In the genomic region with DNA sequence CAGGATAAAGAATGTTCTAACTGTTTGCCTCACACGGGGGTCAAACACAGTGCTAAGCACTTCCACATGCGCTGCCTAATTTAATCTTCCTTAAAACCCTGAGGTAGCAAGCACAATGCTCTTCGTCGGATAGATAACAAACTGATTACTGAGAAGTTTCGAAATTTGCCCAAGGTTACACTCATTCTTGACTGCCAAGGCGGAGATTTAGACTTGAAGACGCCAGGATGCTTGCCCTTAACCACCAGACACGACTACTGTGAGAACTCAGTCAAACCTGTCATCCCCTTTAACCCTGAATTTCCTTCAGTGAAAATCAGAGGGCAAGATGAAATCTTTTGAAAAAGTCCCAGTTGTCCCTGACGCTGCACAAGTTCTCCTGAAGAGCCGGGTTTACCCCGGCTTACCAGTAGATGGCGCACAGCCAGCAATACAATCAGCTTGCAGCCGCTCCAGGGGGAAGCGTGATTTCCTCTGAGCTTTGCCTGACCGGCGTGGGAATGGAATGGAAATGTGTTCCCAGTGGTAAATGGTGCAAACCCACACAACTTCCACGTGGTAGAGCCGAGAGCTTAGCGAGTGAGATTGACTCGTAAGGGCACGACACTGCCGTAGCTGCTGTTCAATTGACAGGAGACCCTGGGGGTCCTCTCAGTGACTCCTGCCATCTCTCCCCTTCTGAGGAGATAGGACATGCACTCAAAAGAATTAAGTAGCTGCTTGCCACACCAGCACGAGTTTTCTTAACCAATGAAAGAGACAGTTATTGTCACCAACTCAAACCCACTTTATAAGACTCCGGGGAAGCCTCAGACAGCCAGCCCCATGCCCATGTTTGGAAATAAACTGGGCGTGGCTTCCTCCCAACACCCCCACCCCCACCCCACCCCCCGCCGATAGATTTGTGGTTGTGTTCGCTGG, we compare ENCODE assay signal across 8 mouse cellular contexts. TPM values are rescaled to one million over a fixed set of nuclear protein-coding genes. Genes with fewer than 3 reads are reported as not detected.
DNase-seq lines count a peak whose midpoint lies in the region; ATAC-seq and TF ChIP-seq lines count a peak whose summit lies in the region.

No protein-coding gene starts in this region.

- dilution Hi-C loops in CH12.LX (cut with MboI; ENCODE audit: extremely low pct_ligation_motif_present, extremely low pct_unique_long_range_greater_than_20kb, low sequenced_read_pairs) = no loop called here

- DNase-seq in CH12.LX (ENCODE audit: extremely low read depth) = peak; percentile 74
- peak; percentile 66 for DNase-seq in c-Kit-positive CD71-negative TER-119-negative erythroid progenitor cells, embryonic 14.5 days (ENCODE audit: low read depth)
- DNase-seq in forebrain, embryonic 11.5 days (ENCODE audit: low spot score) = peak; percentile 92
- DNase-seq in kidney, postnatal 25 days = peak; percentile 89 to 92
- DNase-seq in liver, embryonic 13.5 days = peak; percentile 59
- DNase-seq in neural tube, embryonic 11.5 days (ENCODE audit: low spot score) = peak; percentile 87

- WGBS in forebrain, embryonic 11.5 days = 14% methylated on average over 28 of the region's 28 CpGs
- WGBS in heart, embryonic 16.5 days = 8% methylated on average over 28 of the region's 28 CpGs
- WGBS in liver, embryonic 13.5 days (ENCODE audit: insufficient replicate concordance) = 7% methylated on average over 28 of the region's 28 CpGs
- 13% methylated on average over 28 of the region's 28 CpGs for WGBS in neural tube, embryonic 11.5 days
- WGBS in stomach, embryonic 16.5 days = 9% methylated on average over 28 of the region's 28 CpGs

- no peak for TF ChIP-seq EP300 in CH12.LX (IDR thresholded peaks at IDR 0.05; ENCODE audit: low read length)

- no peaks in the 10 kb centered on the region for H3K9me3 ChIP-seq in CH12.LX (replicated peaks; ENCODE audit: low read length)
- no peaks in the 10 kb centered on the region for H3K9me3 ChIP-seq in forebrain, embryonic 11.5 days (ENCODE audit: control insufficient read depth, low read length)
- H3K9me3 ChIP-seq in heart, embryonic 16.5 days (replicated peaks; ENCODE audit: control insufficient read depth, low read length) = no peaks in the 10 kb centered on the region
- H3K9me3 ChIP-seq in liver, embryonic 13.5 days (replicated peaks) = no peaks in the 10 kb centered on the region
- no peaks in the 10 kb centered on the region for H3K9me3 ChIP-seq in neural tube, embryonic 11.5 days (ENCODE audit: control insufficient read depth, low read length)
- no peaks in the 10 kb centered on the region for H3K9me3 ChIP-seq in stomach, embryonic 16.5 days (replicated peaks; ENCODE audit: control insufficient read depth, low read length)

- in situ Hi-C loops in CH12.LX (cut with MboI; ENCODE audit: low pct_ligation_motif_present, low pct_unique_long_range_greater_than_20kb, low sequenced_read_pairs) = loop anchor here (25.0 kb wide), 2 partner anchors 317 to 542 kb away; partner anchors contain the start of gene Tmem154

- H3K4me1 ChIP-seq in CH12.LX (ENCODE audit: control insufficient read depth in 1 of 2, insufficient read depth in 2 of 2) = peaks cover 4 to 24% of the 10 kb centered on the region in 2 experiments
- H3K4me1 ChIP-seq in forebrain, embryonic 11.5 days (replicated peaks; ENCODE audit: control insufficient read depth, insufficient read depth, low read length) = no peaks in the 10 kb centered on the region; the same call in 1 of the 2 replicates
- H3K4me1 ChIP-seq in heart, embryonic 16.5 days (ENCODE audit: control insufficient read depth, insufficient read depth, low read length) = peaks cover 6% of the 10 kb centered on the region; the same call in 1 of the 2 replicates
- peaks cover 34% of the 10 kb centered on the region for H3K4me1 ChIP-seq in liver, embryonic 13.5 days (replicated peaks)
- H3K4me1 ChIP-seq in neural tube, embryonic 11.5 days (ENCODE audit: control insufficient read depth, insufficient read depth, low read length) = peaks cover 3% of the 10 kb centered on the region; the same call in 1 of the 2 replicates
- H3K4me1 ChIP-seq in stomach, embryonic 16.5 days (ENCODE audit: control insufficient read depth, insufficient read depth, low read length) = peaks cover 12% of the 10 kb centered on the region

- H3K27ac ChIP-seq in CH12.LX (ENCODE audit: insufficient read depth, low read depth) = no peak overlapping the region
- H3K27ac ChIP-seq in forebrain, embryonic 11.5 days (ENCODE audit: low read depth, low read length) = no peak overlapping the region
- peak overlapping the region; percentile 53 for H3K27ac ChIP-seq in heart, embryonic 16.5 days (ENCODE audit: low read length)
- no peak overlapping the region for H3K27ac ChIP-seq in liver, embryonic 13.5 days
- 0 out of 2 replicates have a peak overlapping the region, but pooled peaks have one; percentile 29 for H3K27ac ChIP-seq in neural tube, embryonic 11.5 days (ENCODE audit: low read depth, low read length)
- H3K27ac ChIP-seq in stomach, embryonic 16.5 days (ENCODE audit: low read length) = peak overlapping the region; percentile 66; the same call in 1 of the 2 replicates

- H3K4me3 ChIP-seq in CH12.LX (replicated peaks in 1 of 3; ENCODE audit: low read depth in 2 of 3, low read length in 2 of 3, poor library complexity in 1 of 3) = peak overlapping the region; percentile 30 to 69 (median 42)
- H3K4me3 ChIP-seq in forebrain, embryonic 11.5 days (ENCODE audit: low read depth, low read length) = peak overlapping the region; percentile 30
- peak overlapping the region; percentile 55 for H3K4me3 ChIP-seq in heart, embryonic 16.5 days (ENCODE audit: low read length)
- H3K4me3 ChIP-seq in liver, embryonic 13.5 days (replicated peaks) = peak overlapping the region; percentile 42
- peak overlapping the region; percentile 24 for H3K4me3 ChIP-seq in neural tube, embryonic 11.5 days (ENCODE audit: low read depth, low read length)
- H3K4me3 ChIP-seq in stomach, embryonic 16.5 days (replicated peaks; ENCODE audit: low read length) = peak overlapping the region; percentile 42

- peak; percentile 86 to 93 for TF ChIP-seq CTCF in CH12.LX (conservative IDR thresholded peaks at IDR 0.05 in 1 of 2, IDR thresholded peaks at IDR 0.05 in 1 of 2; ENCODE audit: low read depth in 2 of 2, low read length in 2 of 2)

- peak overlapping the region; percentile 93 for H3K4me2 ChIP-seq in CH12.LX (ENCODE audit: insufficient read depth, low read depth, poor library complexity, severe bottlenecking)
- peak overlapping the region; percentile 60 for H3K4me2 ChIP-seq in forebrain, embryonic 11.5 days (ENCODE audit: low read depth, low read length, severe bottlenecking)
- peak overlapping the region; percentile 96 for H3K4me2 ChIP-seq in heart, embryonic 16.5 days (ENCODE audit: low read depth, low read length)
- peak overlapping the region; percentile 67 for H3K4me2 ChIP-seq in liver, embryonic 13.5 days
- H3K4me2 ChIP-seq in neural tube, embryonic 11.5 days (ENCODE audit: low read depth) = peak overlapping the region; percentile 62
- peak overlapping the region; percentile 80 for H3K4me2 ChIP-seq in stomach, embryonic 16.5 days (ENCODE audit: low read depth, low read length)

- TF ChIP-seq RAD21 in CH12.LX (IDR thresholded peaks at IDR 0.05; ENCODE audit: low read depth, low read length) = peak; percentile 57

- no peak for TF ChIP-seq POLR2A in CH12.LX (IDR thresholded peaks at IDR 0.05; ENCODE audit: low read depth, low read length)

- no peaks in the 10 kb centered on the region for H3K27me3 ChIP-seq in CH12.LX (replicated peaks)
- H3K27me3 ChIP-seq in forebrain, embryonic 11.5 days (ENCODE audit: control insufficient read depth, insufficient read depth, low read length) = no peaks in the 10 kb centered on the region; the same call in 1 of the 2 replicates
- 0 out of 2 replicates have a peak, but pooled peaks cover 4% of the 10 kb centered on the region for H3K27me3 ChIP-seq in heart, embryonic 16.5 days (ENCODE audit: control insufficient read depth, insufficient read depth, low read length)
- peaks cover 50% of the 10 kb centered on the region for H3K27me3 ChIP-seq in liver, embryonic 13.5 days
- no peaks in the 10 kb centered on the region for H3K27me3 ChIP-seq in neural tube, embryonic 11.5 days (ENCODE audit: control insufficient read depth, insufficient read depth, low read length)
- no peaks in the 10 kb centered on the region for H3K27me3 ChIP-seq in stomach, embryonic 16.5 days (ENCODE audit: control insufficient read depth, insufficient read depth, low read length)

- peak; percentile 56; the same call in 1 of the 2 replicates for ATAC-seq in forebrain, embryonic 11.5 days (replicated peaks; ENCODE audit: low FRiP score)
- peak; percentile 77 for ATAC-seq in heart, embryonic 16.5 days (replicated peaks; ENCODE audit: extremely low read depth, insufficient read depth, low FRiP score)
- ATAC-seq in liver, embryonic 13.5 days (ENCODE audit: low read depth) = peak; percentile 42; the same call in 1 of the 2 replicates
- peak; percentile 58 for ATAC-seq in neural tube, embryonic 11.5 days (ENCODE audit: insufficient read depth, low FRiP score, low TSS enrichment)
- peak; percentile 78 for ATAC-seq in stomach, embryonic 16.5 days (ENCODE audit: insufficient read depth, low FRiP score)

- H3K36me3 ChIP-seq in CH12.LX (replicated peaks in 1 of 2; ENCODE audit: control insufficient read depth in 1 of 2, insufficient read depth in 1 of 2, low read length in 1 of 2) = no peaks in the 10 kb centered on the region
- H3K36me3 ChIP-seq in forebrain, embryonic 11.5 days (ENCODE audit: control insufficient read depth, insufficient read depth, low read length) = no peaks in the 10 kb centered on the region
- no peaks in the 10 kb centered on the region for H3K36me3 ChIP-seq in heart, embryonic 16.5 days (ENCODE audit: control insufficient read depth, insufficient read depth)
- no peaks in the 10 kb centered on the region for H3K36me3 ChIP-seq in liver, embryonic 13.5 days
- H3K36me3 ChIP-seq in neural tube, embryonic 11.5 days (ENCODE audit: control insufficient read depth, insufficient read depth, low read length) = no peaks in the 10 kb centered on the region
- no peaks in the 10 kb centered on the region for H3K36me3 ChIP-seq in stomach, embryonic 16.5 days (ENCODE audit: control insufficient read depth, insufficient read depth, low read length)

- no peaks in the 10 kb centered on the region for H3K79me2 ChIP-seq in CH12.LX (replicated peaks; ENCODE audit: control insufficient read depth, extremely low read depth, insufficient read depth, poor library complexity, severe bottlenecking)

- no peak overlapping the region; the same call in 1 of the 2 replicates for H3K9ac ChIP-seq in CH12.LX (ENCODE audit: insufficient read depth, low read depth)
- peak overlapping the region; percentile 21; the same call in 1 of the 2 replicates for H3K9ac ChIP-seq in forebrain, embryonic 11.5 days (ENCODE audit: low read length)
- H3K9ac ChIP-seq in heart, embryonic 16.5 days (ENCODE audit: low read length) = peak overlapping the region; percentile 61
- 0 out of 2 replicates have a peak overlapping the region, but pooled peaks have one; percentile 10 for H3K9ac ChIP-seq in liver, embryonic 13.5 days
- H3K9ac ChIP-seq in neural tube, embryonic 11.5 days (ENCODE audit: low read length) = no peak overlapping the region
- peak overlapping the region; percentile 57 for H3K9ac ChIP-seq in stomach, embryonic 16.5 days (ENCODE audit: low read length)

RNA-seq across cellular contexts. Expression of gene Trim2, which starts 38.3 kb away (rescaled TPM):
- total RNA-seq in CH12.LX (2012; rRNA removed) (2.1 and 2.4 TPM in 2 replicates), CH12.LX (2014; rRNA removed) (2.1 and 2.5 TPM in 2 replicates)
- 3.3 and 3.6 TPM in 2 replicates for polyA plus RNA-seq in CH12.LX (2012; ENCODE audit: insufficient read length, low read depth)
- 63.0 and 70.3 TPM in 2 replicates for polyA plus RNA-seq in forebrain, embryonic 11.5 days (2014; fragmentation: Nextera tagmentation; extraction: Ambion mirVana)
- 8.7 and 10.1 TPM in 2 replicates for polyA plus RNA-seq in heart, embryonic 16.5 days (2015; fragmentation: Nextera tagmentation; extraction: Ambion mirVana)
- polyA plus RNA-seq in liver, embryonic 13.5 days (2015; fragmentation: Nextera tagmentation; extraction: Ambion mirVana) = 3.9 and 4.8 TPM in 2 replicates
- polyA plus RNA-seq in neural tube, embryonic 11.5 days (2014; fragmentation: Nextera tagmentation; extraction: Ambion mirVana) = 107 and 115 TPM in 2 replicates
- 33.4 and 39.9 TPM in 2 replicates for polyA plus RNA-seq in stomach, embryonic 16.5 days (2015; fragmentation: Nextera tagmentation; extraction: Ambion mirVana)

Comparison
In these comparisons a context has a peak if more than half of its experiments do, and no peak if none do; other contexts are left out.
1. H3K27ac ChIP-seq: peak in heart, embryonic 16.5 days (single experiment), neural tube, embryonic 11.5 days (single experiment) and stomach, embryonic 16.5 days (single experiment); none in CH12.LX (single experiment), forebrain, embryonic 11.5 days (single experiment) and liver, embryonic 13.5 days (single experiment).
2. H3K9ac ChIP-seq: peak in forebrain, embryonic 11.5 days (single experiment), heart, embryonic 16.5 days (single experiment), liver, embryonic 13.5 days (single experiment) and stomach, embryonic 16.5 days (single experiment); none in CH12.LX (single experiment) and neural tube, embryonic 11.5 days (single experiment).
3. Peak in every context shown above with its lines, with median percentiles within 50 percentile points of each other: DNase-seq, H3K4me2 ChIP-seq, H3K4me3 ChIP-seq and ATAC-seq.